Mouse (Mus musculus) small intestine, adult 2 months (tissue): ENCODE data around the gene Ahsa2.

Experiments
- CTCF ChIP-seq: fragments of 200-500 bp; IDR thresholded peaks from 2 replicates; pipeline ENCODE4 v1.5.1; 2012; ENCODE audit warnings: low read depth, mild to moderate bottlenecking, control low read depth, inconsistent platforms, low read length, moderate library complexity, mixed read lengths; ENCODE audit not compliant: insufficient replicate concordance, insufficient read length; ENCODE audit errors: extremely low read depth
- POLR2A ChIP-seq: fragments of 200-500 bp; IDR thresholded peaks from 2 replicates; pipeline ENCODE4 v1.6.1; 2012; ENCODE audit warnings: low read depth, mild to moderate bottlenecking, control low read depth, inconsistent platforms, low read length, moderate library complexity

GRCm38 (mm10) chr11:23497335-23497717 lies 504 bp downstream of the Ahsa2 start:
- TF ChIP-seq POLR2A (no peak), CTCF (no peak)
